Mouse (Mus musculus) forebrain, embryonic 16.5 days (tissue): ENCODE measurements at regions not wholly inside any gene's neighbourhood (a gene's known extent, or its start where the extent isn't known, plus 50 kb on each side); places are given as distances from the start of the nearest gene placed in this dataset.

ENCODE experiments used
- ATAC-seq: fragments of 200-750 bp; cut with Nextera tagmentation; 2 replicates; pipeline ENCODE4 v1.8.0; 2017; ENCODE audit warnings: mild to moderate bottlenecking, moderate library complexity
- H3K27ac ChIP-seq: fragments of 300-500 bp; sonication (generic); 2 replicates; pipeline ENCODE4 v1.5.1; 2014; ENCODE audit warnings: low read length, control low read depth
- H3K27me3 ChIP-seq: fragments of 300-500 bp; sonication (generic); replicated peaks from 2 replicates; pipeline ENCODE4 v1.6.1; 2014; ENCODE audit warnings: low read length; ENCODE audit not compliant: control insufficient read depth, insufficient read depth
- H3K36me3 ChIP-seq: fragments of 300-500 bp; sonication (generic); 2 replicates; pipeline ENCODE4 v1.6.1; 2014; ENCODE audit not compliant: control insufficient read depth, insufficient read depth
- H3K4me1 ChIP-seq: fragments of 300-500 bp; sonication (generic); replicated peaks from 2 replicates; pipeline ENCODE4 v1.6.1; 2014; ENCODE audit warnings: low read length; ENCODE audit not compliant: control insufficient read depth, insufficient read depth
- H3K4me2 ChIP-seq: fragments of 300-500 bp; sonication (generic); 2 replicates; pipeline ENCODE4 v1.6.1; 2014; ENCODE audit warnings: mild to moderate bottlenecking, low read length, control low read depth
- H3K4me3 ChIP-seq: fragments of 300-500 bp; sonication (generic); replicated peaks from 2 replicates; pipeline ENCODE4 v1.5.1; 2014; ENCODE audit warnings: mild to moderate bottlenecking, low read length, control low read depth
- H3K9ac ChIP-seq: fragments of 300-500 bp; sonication (generic); replicated peaks from 2 replicates; pipeline ENCODE4 v1.6.1; 2014; ENCODE audit warnings: low read depth, low read length, control low read depth
- H3K9me3 ChIP-seq: fragments of 300-500 bp; sonication (generic); 2 replicates; pipeline ENCODE4 v1.6.1; 2016; ENCODE audit warnings: low read length; ENCODE audit not compliant: control insufficient read depth
- WGBS: fragments of 180-500 bp; shearing (Covaris S2); extraction: QIAGEN DNeasy Blood & Tissue Kit; methylation state at CpG from one replicate; pipeline ENCODE4 v1.1.7; 2014; 5-methylcytosine and 5-hydroxymethylcytosine counted together

DNA sequence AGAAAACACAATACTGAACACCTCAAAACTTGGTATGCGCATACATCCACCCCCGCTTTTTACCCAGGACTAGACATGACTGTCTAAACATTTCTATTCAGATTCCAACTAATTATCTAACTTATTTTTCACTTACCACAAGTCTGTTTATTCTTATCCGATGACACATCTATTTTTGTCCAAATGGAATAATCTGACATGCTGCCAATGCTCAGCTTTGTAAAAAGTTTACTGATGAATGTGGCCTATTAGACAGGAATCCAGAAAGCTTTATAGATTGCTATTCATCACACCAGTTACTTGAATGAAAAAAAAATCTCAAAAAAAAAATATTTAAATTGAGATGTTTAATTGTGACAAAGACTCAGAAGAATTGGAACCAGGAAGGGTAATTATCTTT is 789.6 kb upstream of the Gm21833 start:
- Histone ChIP-seq H3K4me3 (no peak overlapping the region), H3K27ac (no peak overlapping the region), H3K4me1 (no peaks in the 10 kb centered on the region), H3K4me2 (no peak overlapping the region), H3K9me3 (no peaks in the 10 kb centered on the region), H3K27me3 (no peaks in the 10 kb centered on the region), H3K9ac (no peak overlapping the region), H3K36me3 (no peaks in the 10 kb centered on the region)
- WGBS = 36% methylated on average over 3 of the region's 3 CpGs
- ATAC-seq = peak; percentile 54; the same call in 1 of the 2 replicates
